Mouse (Mus musculus): Measurements from ENCODE around the gene Capn12. TPM values are rescaled to one million over a fixed set of nuclear protein-coding genes. Genes with fewer than 3 reads are reported as not detected.
"Not testable (repeated sequence)": the region's sequence is repeated elsewhere in the genome, so short reads cannot be mapped to it uniquely, and the experiment has no call there.

The Capn12 gene
- polyA plus RNA-seq, 1 experiment from 2014 or later = 1.9 TPM

- H3K4me2 ChIP-seq (replicated peaks; ENCODE audit: low read depth) = no peak overlapping the region
- 71% methylated on average over 11 of the region's 11 CpGs for WGBS
- DNase-seq (ENCODE audit: low spot score) = no peak
- no peak overlapping the region for H3K27ac ChIP-seq (replicated peaks)
- no peak overlapping the region for H3K9ac ChIP-seq (ENCODE audit: low read length)
- H3K36me3 ChIP-seq (ENCODE audit: control insufficient read depth, insufficient read depth, low read length) = no peaks in the 10 kb centered on the region
- no peak for TF ChIP-seq CTCF (IDR thresholded peaks at IDR 0.05; ENCODE audit: low read depth)
- H3K4me3 ChIP-seq (ENCODE audit: low read depth, low read length) = no peak overlapping the region
- ATAC-seq (ENCODE audit: low FRiP score, low TSS enrichment) = no peak
- H3K9me3 ChIP-seq (ENCODE audit: control insufficient read depth, low read length) = no peaks in the 10 kb centered on the region
- H3K27me3 ChIP-seq (ENCODE audit: control insufficient read depth, insufficient read depth, low read length) = no peaks in the 10 kb centered on the region
- H3K4me1 ChIP-seq (replicated peaks; ENCODE audit: control insufficient read depth, insufficient read depth) = no peaks in the 10 kb centered on the region
Observed at GRCm38 (mm10) chr7:28883039-28883438, 1.8 kb downstream of the Capn12 start.

GRCm38 (mm10) chr7:28883704-28884103 is 2.5 kb downstream of the Capn12 start:
- H3K9ac ChIP-seq (ENCODE audit: low read length); H3K4me1 ChIP-seq (replicated peaks; ENCODE audit: control insufficient read depth, insufficient read depth); H3K4me3 ChIP-seq (ENCODE audit: low read depth, low read length); H3K4me2 ChIP-seq (replicated peaks; ENCODE audit: low read depth); H3K9me3 ChIP-seq (ENCODE audit: control insufficient read depth, low read length); ATAC-seq (ENCODE audit: low FRiP score, low TSS enrichment); H3K36me3 ChIP-seq (ENCODE audit: control insufficient read depth, insufficient read depth, low read length); H3K27ac ChIP-seq (replicated peaks); DNase-seq (ENCODE audit: low spot score); H3K27me3 ChIP-seq (ENCODE audit: control insufficient read depth, insufficient read depth, low read length): not testable (repeated sequence)
- 97% methylated on average over 3 of the region's 4 CpGs for WGBS

GRCm38 (mm10) chr7:28886486-28886885 is 5.3 kb downstream of the Capn12 start:
- peak; percentile 41 for DNase-seq (ENCODE audit: low spot score)
- Histone ChIP-seq H3K27me3 (ENCODE audit: control insufficient read depth, insufficient read depth, low read length) (no peaks in the 10 kb centered on the region), H3K27ac (replicated peaks) (no peak overlapping the region), H3K36me3 (ENCODE audit: control insufficient read depth, insufficient read depth, low read length) (no peaks in the 10 kb centered on the region; the same call in 1 of the 2 replicates), H3K9ac (ENCODE audit: low read length) (no peak overlapping the region), H3K4me3 (ENCODE audit: low read depth, low read length) (no peak overlapping the region), H3K4me1 (replicated peaks; ENCODE audit: control insufficient read depth, insufficient read depth) (0 out of 2 replicates have a peak, but pooled peaks cover 4% of the 10 kb centered on the region), H3K9me3 (ENCODE audit: control insufficient read depth, low read length) (no peaks in the 10 kb centered on the region), H3K4me2 (replicated peaks; ENCODE audit: low read depth) (no peak overlapping the region)
- 26% methylated on average over 14 of the region's 14 CpGs for WGBS
- no peak for ATAC-seq (ENCODE audit: low FRiP score, low TSS enrichment)
- TF ChIP-seq EP300 (optimal IDR thresholded peaks at IDR 0.05) = no peak
- no peak for TF ChIP-seq CTCF (IDR thresholded peaks at IDR 0.05; ENCODE audit: low read depth)

GRCm38 (mm10) chr7:28888701-28889161 is 7.5 kb downstream of the Capn12 start:
- TF ChIP-seq EP300 (optimal IDR thresholded peaks at IDR 0.05) = no peak
- no peak for TF ChIP-seq CTCF (IDR thresholded peaks at IDR 0.05; ENCODE audit: low read depth)
- peak overlapping the region; percentile 27 for H3K4me3 ChIP-seq (ENCODE audit: low read depth, low read length)
- DNase-seq (ENCODE audit: low spot score) (no peak), ATAC-seq (ENCODE audit: low FRiP score, low TSS enrichment) (peak; percentile 23; the same call in 1 of the 2 replicates)
- H3K9ac ChIP-seq (ENCODE audit: low read length) = no peak overlapping the region; the same call in 1 of the 2 replicates
- H3K4me2 ChIP-seq (replicated peaks; ENCODE audit: low read depth) = peak overlapping the region; percentile 49
- H3K36me3 ChIP-seq (ENCODE audit: control insufficient read depth, insufficient read depth, low read length) = peaks cover 15% of the 10 kb centered on the region
- H3K9me3 ChIP-seq (ENCODE audit: control insufficient read depth, low read length) = no peaks in the 10 kb centered on the region
- 0 out of 2 replicates have a peak, but pooled peaks cover 4% of the 10 kb centered on the region for H3K4me1 ChIP-seq (replicated peaks; ENCODE audit: control insufficient read depth, insufficient read depth)
- H3K27me3 ChIP-seq (ENCODE audit: control insufficient read depth, insufficient read depth, low read length) = no peaks in the 10 kb centered on the region
- 3% methylated on average over 18 of the region's 27 CpGs for WGBS
- no peak overlapping the region for H3K27ac ChIP-seq (replicated peaks)

- no peak overlapping the region for H3K4me3 ChIP-seq (ENCODE audit: low read depth, low read length)
- H3K4me1 ChIP-seq (replicated peaks; ENCODE audit: control insufficient read depth, insufficient read depth) = 0 out of 2 replicates have a peak, but pooled peaks cover 4% of the 10 kb centered on the region
- no peaks in the 10 kb centered on the region for H3K9me3 ChIP-seq (ENCODE audit: control insufficient read depth, low read length)
- no peak overlapping the region for H3K27ac ChIP-seq (replicated peaks)
- H3K4me2 ChIP-seq (replicated peaks; ENCODE audit: low read depth) = no peak overlapping the region
- H3K27me3 ChIP-seq (ENCODE audit: control insufficient read depth, insufficient read depth, low read length) = no peaks in the 10 kb centered on the region
- peaks cover 48% of the 10 kb centered on the region for H3K36me3 ChIP-seq (ENCODE audit: control insufficient read depth, insufficient read depth, low read length)
- no peak for ATAC-seq (ENCODE audit: low FRiP score, low TSS enrichment)
- WGBS = 94% methylated on average over 17 of the region's 17 CpGs
- no peak overlapping the region for H3K9ac ChIP-seq (ENCODE audit: low read length)
- no peak for TF ChIP-seq CTCF (IDR thresholded peaks at IDR 0.05; ENCODE audit: low read depth)
- no peak for TF ChIP-seq EP300 (optimal IDR thresholded peaks at IDR 0.05)
- DNase-seq (ENCODE audit: low spot score) = no peak
Observed at GRCm38 (mm10) chr7:28892601-28893000, 11.4 kb downstream of the Capn12 start.

GRCm38 (mm10) chr7:28893643-28894265 is 12.5 kb downstream of the Capn12 start:
- 0 out of 2 replicates have a peak, but pooled peaks have one; percentile 19 for ATAC-seq (ENCODE audit: low FRiP score, low TSS enrichment)
- H3K36me3 ChIP-seq (ENCODE audit: control insufficient read depth, insufficient read depth, low read length) = peaks cover 60% of the 10 kb centered on the region
- no peak overlapping the region for H3K4me3 ChIP-seq (ENCODE audit: low read depth, low read length)
- WGBS = 38% methylated on average over 7 of the region's 7 CpGs
- H3K9ac ChIP-seq (ENCODE audit: low read length) = no peak overlapping the region
- TF ChIP-seq EP300 (optimal IDR thresholded peaks at IDR 0.05) (no peak), CTCF (IDR thresholded peaks at IDR 0.05; ENCODE audit: low read depth) (peak; percentile 80)
- no peak overlapping the region for H3K4me2 ChIP-seq (replicated peaks; ENCODE audit: low read depth)
- H3K27ac ChIP-seq (replicated peaks) = no peak overlapping the region; the same call in 1 of the 2 replicates
- DNase-seq (ENCODE audit: low spot score) = peak; percentile 74
- no peaks in the 10 kb centered on the region for H3K9me3 ChIP-seq (ENCODE audit: control insufficient read depth, low read length)
- no peaks in the 10 kb centered on the region for H3K27me3 ChIP-seq (ENCODE audit: control insufficient read depth, insufficient read depth, low read length)
- H3K4me1 ChIP-seq (replicated peaks; ENCODE audit: control insufficient read depth, insufficient read depth) = 0 out of 2 replicates have a peak, but pooled peaks cover 3% of the 10 kb centered on the region
